Mouse (Mus musculus): ENCODE data around the gene Tpcn2.

The Tpcn2 gene

DNA sequence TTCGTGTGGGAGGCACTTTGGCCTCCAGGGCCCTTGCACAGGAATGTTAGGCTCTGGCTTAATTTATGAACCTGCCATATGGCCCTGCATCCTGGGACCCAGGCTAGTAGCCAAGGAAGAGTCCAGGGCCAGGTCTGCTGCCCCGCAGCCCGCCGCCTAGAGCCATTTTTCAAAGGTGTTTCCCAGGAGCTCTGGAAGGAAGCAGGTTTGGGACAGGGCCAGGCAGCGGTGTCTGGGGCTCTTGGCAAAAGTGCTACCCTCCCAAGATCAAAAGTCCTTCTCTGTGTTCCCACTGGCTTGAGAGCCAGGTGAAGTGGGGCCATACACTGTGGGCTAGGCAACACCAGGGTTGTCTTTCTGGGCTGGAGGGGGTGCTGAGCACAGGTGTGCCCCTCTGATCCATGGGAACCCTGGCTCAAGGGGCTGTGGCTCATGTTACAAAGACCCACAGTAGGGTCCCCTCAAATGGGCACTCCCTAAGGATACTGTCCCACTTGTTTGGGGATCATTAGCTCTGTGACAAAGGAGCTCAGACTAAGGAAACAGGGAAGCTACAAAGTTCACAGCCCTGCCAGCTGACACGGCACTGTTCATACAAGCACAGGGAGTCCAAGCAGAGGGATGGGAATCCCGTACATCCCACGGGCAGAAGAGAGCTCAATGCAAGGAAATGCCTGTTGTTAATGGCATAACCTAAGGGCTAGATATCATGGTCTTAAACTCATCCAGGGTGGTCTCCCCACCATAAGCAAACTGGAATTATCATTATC is 43.9 kb downstream of the Tpcn2 start:
- DNase-seq, result no peak

DNA sequence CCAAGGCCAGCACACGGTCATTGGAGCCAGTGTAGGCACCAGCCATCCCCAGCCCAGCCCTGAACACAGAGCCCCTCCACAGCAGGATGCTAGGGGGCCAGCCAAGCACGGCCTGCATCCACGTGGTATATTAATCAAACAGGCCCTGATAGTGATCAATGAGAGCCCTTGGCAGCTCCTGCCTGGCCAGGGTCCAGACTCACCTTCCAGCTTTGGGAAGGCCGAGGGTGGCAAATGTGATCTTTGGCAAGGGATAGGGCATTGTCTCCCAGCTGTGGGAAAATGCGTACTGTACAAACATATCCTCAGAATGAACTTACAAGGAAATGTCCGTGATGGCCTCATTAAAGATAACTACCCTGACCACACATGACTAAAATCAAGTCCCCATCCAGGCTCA is 44.7 kb downstream of the Tpcn2 start:
- no peak for DNase-seq

DNA sequence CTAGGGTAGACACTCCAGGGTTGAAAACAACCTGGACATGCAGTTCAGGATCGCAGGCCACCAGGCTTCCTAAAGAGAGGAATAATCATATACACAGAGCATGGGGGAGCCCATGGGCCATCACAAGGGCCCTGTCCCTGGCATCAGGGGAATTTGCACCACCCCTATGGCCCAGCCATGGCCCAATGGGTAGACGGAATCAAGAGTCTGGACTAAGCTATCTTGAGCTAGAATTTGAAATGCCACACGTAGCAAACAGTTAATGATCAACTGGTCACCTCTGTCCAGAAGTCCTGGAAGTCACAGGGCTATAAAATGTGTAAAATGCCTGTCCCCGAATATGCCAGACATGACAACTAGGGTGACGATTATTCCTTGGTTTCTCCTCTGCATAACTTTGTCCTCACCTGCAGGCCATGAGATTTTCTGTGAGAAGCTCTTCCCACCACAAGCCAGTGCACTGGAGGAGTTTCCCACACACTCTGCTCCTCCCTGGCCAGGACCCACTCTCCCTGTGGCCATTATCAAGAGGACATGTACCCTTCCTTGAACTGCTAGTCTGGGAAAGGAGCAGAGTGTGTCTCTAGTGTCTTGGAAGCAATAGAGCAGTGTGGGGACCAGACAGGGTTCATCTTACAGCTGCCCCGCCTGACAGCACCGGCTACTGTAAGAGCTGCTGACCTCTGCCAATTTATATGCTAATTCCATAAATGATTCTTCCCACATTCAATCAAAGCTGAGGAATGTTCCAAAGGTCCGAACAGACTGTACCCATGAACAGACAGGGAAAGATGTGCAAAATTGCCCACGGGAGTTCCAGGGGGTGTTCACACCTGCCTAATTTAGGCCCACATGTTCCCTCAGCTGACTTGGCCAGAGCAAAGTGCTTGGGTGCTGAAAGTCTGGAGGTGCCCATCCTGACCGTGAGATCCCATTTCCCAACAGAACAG is 48.7 kb downstream of the Tpcn2 start:
- DNase-seq, result no peak

DNA sequence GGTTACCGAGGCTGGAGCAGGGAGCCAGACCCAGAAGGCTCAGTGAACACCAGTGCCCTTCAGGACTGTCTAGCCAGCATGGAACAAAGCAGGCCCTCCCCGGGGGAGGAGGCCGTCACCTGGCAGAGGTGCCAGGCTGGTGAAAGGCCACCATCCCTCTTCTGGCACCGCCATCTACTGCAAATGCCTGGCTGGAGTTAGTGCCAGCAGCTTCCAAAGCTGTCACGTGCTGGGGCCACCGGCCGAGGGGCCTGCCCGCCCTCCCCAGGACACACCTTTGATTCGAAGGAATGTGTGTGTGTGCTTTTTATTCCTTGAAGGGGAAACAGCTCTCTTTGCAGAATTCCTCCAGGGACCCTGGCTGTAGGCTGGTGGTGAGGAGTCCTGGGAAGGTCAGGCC is 52.2 kb downstream of the Tpcn2 start:
- no peak for DNase-seq

DNA sequence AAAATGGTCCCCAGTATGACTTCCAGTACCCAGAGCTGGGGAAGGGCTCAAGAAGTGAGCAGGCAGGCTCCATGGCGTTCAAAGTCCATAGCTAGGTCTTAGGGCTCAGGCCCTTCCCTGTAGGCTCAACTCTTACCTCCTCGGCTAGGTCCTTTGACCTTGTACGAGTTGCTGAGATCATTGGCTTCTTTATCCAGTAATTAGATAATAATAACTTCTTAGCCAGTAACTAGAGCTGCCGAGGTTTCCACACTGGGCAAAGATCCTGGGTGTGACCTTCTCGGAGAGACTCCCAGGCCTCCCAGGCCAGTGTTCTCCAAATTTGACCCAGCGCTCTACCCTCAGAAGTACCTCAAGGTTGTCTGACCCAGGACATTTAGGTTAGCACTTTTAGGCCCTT is 57.2 kb downstream of the Tpcn2 start:
- DNase-seq, result no peak

DNA sequence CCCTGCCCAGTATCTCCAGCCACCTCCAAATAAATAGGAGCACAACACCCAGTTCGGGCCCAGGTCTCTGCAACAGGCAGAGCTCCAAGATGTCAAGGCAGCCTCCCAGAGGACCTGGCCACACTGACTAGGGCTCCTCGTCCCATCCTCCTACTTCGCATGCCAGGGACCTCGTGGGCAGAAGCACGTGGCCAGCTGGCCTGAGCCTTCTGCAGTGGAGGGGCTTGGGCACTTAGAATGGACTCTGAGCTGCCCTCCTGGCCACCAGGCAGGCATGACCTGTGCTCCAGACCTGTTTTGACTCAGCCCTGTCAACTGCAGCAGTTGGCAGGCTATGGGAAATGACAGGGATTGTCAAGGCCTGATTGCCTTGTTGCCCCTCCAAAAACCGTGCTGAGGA is 58.2 kb downstream of the Tpcn2 start:
- DNase-seq, result no peak

DNA sequence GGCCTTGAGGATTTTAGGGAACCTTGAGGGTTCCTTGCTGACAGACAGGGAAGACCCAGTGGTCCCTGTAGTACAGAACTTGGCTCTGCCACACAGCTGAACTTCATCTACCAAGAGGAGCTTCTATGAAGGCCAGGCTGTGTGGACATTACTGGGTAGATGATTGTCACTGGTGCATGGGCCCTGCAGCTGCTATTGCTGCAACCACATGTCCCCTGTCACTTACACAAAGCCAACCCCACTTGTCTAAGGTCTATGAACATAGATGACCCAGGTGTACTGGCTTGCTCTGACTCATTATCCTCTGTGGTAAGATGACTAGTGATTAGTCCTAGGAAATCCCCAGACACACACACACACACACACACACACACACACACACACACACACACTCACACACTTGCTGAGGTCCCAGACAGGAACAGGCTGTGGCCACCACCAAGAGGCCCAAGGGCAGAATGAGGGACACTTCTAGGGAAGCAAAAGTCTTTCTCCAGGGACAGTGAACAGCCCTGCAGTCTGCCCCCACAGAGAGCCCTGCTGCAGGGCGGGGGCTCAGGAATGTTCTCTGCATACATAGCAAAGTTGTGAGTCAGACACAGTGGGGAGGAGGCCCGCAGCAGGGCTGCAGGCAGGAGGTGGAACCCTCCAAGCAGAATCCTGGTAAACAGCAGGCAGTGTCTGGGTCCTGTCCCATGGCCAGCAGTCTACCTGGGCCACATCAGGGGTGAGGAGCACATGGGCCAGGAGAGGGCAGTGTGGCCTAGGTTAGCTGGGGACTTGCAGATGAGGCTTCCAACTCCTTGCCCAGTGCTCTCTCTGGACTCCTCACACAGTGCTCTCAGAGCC is 61.7 kb downstream of the Tpcn2 start:
- DNase-seq, result peak; percentile 6

DNA sequence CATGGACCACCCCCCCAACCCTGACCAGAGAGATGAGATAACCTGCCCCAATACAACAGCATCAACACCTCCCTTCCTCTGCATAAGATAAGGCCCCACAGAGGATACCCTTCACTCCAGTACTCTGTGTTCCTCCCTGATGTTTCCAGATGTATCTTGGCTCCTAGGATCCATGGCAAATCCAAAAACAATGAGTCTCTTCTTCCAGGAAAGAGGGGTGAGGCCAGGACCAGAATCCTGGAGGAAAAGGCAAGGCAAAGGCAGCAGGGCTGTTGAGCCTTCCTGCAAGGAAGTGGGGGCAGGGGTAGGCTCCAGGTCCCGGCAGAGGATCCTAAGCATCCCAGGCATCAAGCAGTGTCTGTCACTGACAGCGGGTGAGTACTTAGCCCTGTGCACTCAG is 62.5 kb downstream of the Tpcn2 start:
- DNase-seq, result no peak

DNA sequence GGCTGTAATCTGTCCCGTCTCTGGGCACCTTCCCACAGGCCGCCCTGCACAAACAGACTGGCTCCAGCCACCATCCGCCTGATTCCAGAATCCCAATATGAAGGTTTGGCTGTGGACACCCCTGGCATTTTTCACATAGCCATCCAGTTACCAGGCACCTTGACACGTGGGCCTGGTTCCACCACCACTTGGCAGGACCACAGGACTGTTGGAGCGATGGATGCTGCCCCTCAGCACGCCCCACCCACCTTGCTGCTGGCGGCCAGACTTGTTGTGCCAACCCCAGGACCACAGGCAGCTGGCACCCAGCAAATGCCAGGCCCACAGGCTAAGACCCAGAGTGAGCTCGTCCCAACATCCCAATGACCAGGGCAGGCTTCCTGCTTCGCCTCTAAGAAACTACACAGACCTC is 64.4 kb downstream of the Tpcn2 start:
- no peak for DNase-seq

DNA sequence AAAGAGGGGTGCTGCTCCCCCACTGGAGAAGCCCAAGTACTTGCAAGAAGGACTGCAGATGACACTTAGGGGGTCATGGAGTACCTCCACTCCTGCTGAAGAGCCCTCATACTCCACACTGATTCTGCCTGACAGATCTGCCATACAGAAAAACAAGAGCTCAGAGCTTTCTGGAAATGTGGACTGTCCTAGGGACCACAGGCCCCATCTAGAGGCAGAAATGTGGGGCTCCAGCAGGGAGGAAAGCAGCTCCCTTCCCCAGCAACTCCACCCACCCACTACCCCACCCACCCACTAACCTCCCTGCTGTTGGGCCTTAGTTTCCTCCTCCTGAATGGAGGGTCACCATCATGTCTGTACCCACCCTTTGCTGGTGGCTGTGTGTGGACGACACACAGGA is 67.2 kb downstream of the Tpcn2 start:
- no peak for DNase-seq

DNA sequence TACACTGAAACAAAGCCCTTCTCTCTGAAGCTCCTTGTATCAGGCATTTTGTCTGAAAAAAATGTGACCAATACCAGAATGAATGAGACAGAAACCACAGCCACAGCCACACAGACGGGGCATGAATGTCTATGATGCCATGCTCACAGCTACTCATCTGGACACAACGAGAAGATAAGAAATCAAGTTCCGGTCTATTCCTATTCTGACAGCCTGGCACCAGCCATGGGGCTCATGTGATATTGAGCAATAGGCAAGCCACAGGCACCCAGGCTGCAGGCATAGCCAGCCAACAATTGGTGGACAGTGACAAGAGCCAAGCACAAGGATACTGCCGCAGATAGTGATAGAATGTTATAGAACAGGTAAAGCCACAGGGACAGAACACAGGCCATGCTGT is 68.3 kb downstream of the Tpcn2 start:
- DNase-seq, result no peak

DNA sequence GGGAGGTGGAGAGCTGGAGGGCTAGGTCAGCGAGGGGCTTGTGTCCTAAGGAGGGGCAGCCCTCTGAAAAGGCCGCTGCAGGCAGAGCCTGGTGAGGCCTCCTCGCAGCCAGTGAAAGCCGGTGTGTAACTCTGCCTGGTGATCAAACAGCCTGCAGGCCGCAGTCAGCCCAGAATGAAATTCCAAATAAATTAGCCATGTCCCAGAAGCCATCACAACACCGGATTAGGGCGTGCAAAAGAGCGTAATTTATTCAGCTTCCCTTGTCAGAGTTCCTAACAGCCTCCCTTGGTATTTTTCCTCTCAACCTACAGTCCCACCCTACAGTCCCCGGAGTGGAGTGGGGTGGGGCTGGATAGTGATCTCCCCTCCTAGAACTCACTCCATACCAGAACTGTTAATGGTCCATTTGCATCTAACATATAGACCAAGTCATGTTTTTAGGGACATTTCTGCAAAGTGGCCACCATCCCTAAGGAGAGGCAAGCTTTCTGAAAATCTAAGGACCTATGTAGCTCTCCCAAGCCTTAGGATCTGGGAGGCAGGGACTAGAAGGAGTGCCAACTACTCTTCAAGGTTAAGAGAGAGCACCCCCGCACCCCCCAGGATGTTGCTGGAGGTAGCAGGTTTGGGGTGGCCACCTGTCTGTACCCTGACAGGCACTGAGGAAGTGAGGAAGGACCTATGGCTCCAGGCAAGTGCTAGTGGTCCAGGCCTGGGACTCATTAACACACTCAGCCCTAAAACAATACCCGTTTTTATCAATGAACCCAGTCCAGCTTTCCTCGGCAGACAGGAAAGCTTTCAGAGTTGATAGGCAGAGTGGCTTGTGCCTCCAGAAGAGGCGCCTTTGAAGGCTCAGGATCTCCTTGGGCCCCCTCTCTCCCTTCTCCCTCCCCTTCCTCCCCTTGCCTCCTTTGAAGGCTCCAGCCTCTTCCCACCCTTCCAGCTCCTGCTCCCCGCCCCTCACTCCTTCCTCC is 71.8 kb downstream of the Tpcn2 start:
- no peak for DNase-seq

DNA sequence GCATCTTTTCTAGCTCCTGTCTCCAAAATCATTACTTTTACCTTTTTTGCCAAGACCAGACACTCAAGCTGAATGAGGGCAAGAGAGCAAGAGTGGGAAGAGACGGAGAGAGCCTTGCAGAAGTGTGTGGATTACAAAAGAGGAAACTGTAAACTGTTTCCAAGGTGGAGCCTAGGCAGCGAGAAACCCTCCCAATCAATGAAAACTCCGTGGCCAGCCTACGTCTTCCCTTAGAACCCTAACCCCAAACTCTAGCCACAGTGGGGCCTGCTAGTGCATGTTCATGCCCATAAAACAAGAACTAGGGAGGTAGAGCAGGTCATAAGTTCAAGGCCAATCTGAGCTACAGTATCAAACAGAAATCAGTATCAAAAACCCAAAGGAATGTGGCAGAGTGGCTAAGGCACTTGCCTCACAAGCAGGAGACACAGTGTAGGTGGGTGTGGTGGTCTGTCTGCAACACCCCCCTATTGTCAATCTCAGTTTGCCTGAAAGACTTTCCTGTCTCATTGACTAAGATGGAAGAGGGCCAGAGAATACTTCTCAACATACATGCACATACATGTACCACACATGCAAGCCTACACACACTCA is 73.2 kb downstream of the Tpcn2 start:
- DNase-seq, result no peak

DNA sequence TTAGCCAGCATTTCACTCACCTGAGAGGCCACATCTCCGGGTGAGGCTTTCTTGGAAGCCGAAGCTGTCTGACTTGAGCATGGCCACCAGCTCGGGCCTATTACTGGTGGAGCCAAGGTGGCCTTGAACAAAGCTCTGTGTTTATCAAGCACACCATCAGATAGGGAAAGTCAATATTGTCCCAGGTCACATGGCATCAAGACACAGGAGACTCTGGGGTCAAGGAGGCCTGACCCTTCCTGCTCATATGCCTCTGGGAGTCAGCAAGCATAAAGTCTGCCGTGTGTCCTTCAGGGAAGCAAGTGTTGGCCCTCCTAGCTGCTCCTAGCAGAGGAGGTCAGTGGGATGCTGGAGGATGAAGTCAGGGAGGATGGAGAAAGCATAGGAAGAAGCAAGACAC is 75.8 kb downstream of the Tpcn2 start, which contains the start of gene 1810010D01Rik:
1810010D01Rik (minus strand) TSS at position 114 of the 400 bp plus-strand sequence.
- no peak for DNase-seq

DNA sequence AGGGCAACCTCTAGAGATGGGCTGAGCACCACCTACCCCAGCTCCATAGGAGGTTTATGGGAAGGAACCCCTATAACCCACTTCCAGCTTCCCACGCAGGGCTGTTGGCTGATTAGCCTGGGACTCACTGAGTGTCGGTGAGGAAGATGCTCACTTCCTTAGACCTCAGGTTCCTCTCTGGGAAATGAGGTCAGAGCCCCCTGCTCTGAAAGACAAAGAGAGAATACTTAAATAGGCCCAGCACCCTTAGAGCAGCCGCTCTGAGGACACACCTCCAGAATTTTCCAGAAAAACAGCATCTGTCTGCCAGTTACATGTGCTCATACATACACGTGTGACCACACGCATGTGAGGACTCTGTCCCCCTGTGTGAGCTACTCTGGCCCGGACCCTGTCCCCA is 77.0 kb downstream of the Tpcn2 start:
- DNase-seq, result no peak

DNA sequence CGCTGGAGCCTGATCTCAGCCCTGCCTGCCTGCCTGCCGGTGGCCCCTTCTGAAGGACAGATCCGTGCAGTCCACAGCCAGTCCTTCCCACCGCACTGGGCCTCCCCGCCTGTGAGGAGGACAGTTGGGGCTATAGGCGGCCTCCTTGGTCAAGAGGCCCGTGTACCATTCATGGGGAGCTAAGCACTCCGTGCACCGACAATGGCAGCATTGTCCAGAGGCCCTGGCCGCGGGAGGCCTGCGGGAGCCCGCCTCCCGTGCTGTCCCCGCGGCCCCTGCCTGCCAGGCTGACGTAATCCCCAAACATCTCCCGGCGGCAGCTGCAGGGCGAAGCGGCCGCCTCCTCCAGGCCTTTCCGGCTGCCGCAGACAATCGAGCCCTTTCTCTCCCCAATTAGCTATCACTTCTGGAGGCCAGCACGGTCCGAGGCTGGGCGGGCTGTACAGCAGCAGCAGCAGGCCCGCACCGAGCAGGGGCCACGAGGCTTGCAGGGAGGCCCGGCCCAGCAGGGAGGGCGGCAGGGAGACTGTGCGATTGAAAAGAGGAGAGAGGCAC is 77.7 kb downstream of the Tpcn2 start:
- DNase-seq, result no peak

DNA sequence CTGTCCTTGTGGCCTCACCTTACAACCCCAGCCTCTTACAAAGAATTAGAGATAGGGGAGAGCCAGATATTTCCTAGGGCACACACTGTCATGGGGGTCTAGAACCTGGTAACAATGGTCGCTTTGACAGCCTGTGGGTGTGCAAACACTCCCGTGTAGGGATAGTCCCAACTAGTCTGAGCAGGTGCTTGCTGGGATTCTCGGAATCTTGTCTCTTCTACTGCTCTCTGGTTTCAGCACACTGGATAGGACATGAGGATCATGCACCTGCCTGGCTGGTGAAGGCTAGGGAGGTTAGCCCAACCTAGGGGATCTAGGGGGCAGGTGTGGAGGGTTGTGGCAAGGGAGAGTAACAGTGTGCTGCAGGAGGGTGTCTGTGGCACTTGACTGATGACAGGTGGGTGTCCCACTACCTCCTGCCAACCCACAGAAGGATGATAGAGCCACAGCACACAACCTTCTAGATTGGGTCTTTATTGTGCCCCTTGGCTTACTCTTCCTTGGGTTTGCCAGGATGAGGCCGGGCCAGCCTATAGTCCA is 78.4 kb downstream of the Tpcn2 start:
- no peak for DNase-seq

DNA sequence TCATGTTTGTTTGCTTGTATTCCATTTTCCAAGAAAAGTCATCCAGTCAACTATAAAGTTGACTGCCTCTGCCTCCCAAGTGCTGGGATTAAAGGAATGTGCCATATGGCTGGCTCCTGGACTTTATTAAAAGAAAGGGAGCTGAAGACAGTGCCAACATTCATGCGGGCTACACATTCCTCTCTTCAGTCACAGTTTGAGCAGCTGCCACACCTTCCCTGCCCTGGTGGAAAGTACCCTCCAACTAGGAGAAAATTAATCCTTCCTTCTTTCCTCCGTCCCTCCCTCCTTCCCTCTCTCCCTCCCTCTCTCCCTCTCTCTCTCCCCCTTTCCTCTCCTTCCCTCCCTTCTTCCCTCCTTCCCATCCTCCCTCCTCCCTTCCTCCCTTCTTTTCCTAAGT is 84.1 kb downstream of the Tpcn2 start:
- DNase-seq, result no peak

DNA sequence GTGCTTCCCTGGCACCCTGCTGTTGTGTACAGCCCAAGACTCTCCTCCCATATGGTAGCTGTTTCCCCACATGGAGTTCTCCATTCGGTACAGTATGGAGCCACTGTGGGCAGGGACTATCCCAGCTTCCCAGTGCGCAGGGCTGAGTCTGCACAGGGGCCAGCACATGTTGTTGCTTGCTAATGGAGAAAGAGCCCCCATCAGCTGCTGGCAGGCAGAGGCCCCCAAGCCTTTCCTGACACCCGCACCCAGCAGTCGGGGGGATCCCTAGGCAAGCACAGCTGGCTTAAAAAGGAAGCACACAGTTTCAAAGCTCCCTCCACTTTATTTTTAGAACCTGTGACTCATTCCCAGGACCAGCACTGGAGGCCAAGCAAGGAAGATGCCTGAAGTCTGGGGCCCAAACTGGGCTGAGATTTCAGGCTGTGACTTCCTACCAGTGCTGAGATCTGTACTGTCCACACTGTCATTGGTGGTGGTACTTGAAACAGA is 85.5 kb downstream of the Tpcn2 start:
- DNase-seq, result no peak

DNA sequence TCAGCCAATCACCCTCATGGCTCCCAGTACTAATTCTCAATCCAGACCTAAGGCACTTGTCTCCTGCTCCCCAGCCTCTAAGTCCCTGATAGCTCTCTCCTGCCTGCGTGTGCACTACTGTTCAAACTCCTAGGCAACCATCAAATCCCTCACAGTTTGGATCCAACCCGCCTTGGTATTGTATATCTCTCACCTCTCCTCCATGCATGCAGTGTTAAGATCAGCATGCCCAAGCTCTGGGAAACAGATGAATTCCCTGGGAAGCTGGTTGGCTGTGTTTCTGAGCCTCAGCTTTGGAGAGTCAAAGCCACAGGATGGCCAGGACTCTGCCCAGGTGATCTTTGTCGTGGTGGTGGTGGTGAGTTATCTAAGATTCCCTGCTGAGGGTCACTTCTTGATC is 86.1 kb downstream of the Tpcn2 start:
- DNase-seq, result no peak

DNA sequence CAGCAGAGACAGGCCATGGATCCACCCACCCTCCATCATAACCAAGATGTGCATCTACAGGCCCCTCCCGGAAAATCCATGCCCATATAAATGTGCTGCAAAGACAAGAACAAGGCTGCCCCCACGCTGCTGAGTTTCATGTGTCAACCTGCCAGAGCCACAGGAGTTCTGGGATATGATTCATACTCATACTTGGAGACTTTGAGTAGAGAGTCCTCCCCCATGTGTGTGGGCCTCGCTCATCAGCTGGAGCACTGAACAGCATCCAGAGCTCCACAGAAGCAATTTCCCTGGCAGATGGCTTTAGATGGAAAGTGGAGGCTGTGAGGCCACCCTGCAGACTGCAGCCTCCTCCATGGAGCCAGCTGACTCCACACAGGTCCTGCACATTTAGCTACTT is 86.8 kb downstream of the Tpcn2 start:
- DNase-seq, result no peak
